Mouse (Mus musculus) midbrain, embryonic 15.5 days (tissue): ENCODE results near the gene Gbx1. TPM values are rescaled to one million over a fixed set of nuclear protein-coding genes. Genes with fewer than 3 reads are reported as not detected.
A peak's percentile ranks its signal among the peaks of the same experiment; 100 is the strongest.

Experiments
- ATAC-seq: fragments of 200-750 bp; cut with Nextera tagmentation; replicated peaks from 2 replicates; pipeline ENCODE4 v1.8.0; 2017; ENCODE audit warnings: moderate TSS enrichment
- H3K27ac ChIP-seq: fragments of 300-500 bp; sonication (generic); 2 replicates; pipeline ENCODE4 v1.5.1; 2015; ENCODE audit warnings: mild to moderate bottlenecking, inconsistent platforms
- H3K27me3 ChIP-seq: fragments of 300-500 bp; sonication (generic); replicated peaks from 2 replicates; pipeline ENCODE4 v1.6.1; 2015; ENCODE audit warnings: inconsistent platforms
- H3K36me3 ChIP-seq: fragments of 300-500 bp; sonication (generic); replicated peaks from 2 replicates; pipeline ENCODE4 v1.6.1; 2015; ENCODE audit warnings: inconsistent platforms
- H3K4me1 ChIP-seq: fragments of 300-500 bp; sonication (generic); 2 replicates; pipeline ENCODE4 v1.6.1; 2015; ENCODE audit warnings: inconsistent platforms
- H3K4me2 ChIP-seq: fragments of 300-500 bp; sonication (generic); 2 replicates; pipeline ENCODE4 v1.6.1; 2015; ENCODE audit warnings: inconsistent platforms, mild to moderate bottlenecking, moderate library complexity
- H3K4me3 ChIP-seq: fragments of 300-500 bp; sonication (generic); 2 replicates; pipeline ENCODE4 v1.5.1; 2015; ENCODE audit warnings: mild to moderate bottlenecking, inconsistent platforms
- H3K9ac ChIP-seq: fragments of 300-500 bp; sonication (generic); 2 replicates; pipeline ENCODE4 v1.6.1; 2015; ENCODE audit warnings: mild to moderate bottlenecking, inconsistent platforms
- H3K9me3 ChIP-seq: fragments of 300-500 bp; sonication (generic); 2 replicates; pipeline ENCODE4 v1.6.1; 2016; ENCODE audit warnings: inconsistent platforms
- WGBS: fragments of 180-500 bp; shearing (Covaris S2); methylation state at CpG from one replicate; pipeline ENCODE4 v1.1.7; 2015; ENCODE audit warnings: mixed read lengths; 5-methylcytosine and 5-hydroxymethylcytosine counted together
- polyA plus RNA-seq: library from polyadenylated mRNA; unstranded; fragments of >200 nt; fragmentation: Nextera tagmentation; extraction: Ambion mirVana; gene quantifications from 2 replicates; pipeline ENCODE4 v1.2.1, GENCODE M21; 2015

Gene Gbx1
- polyA plus RNA-seq, 1 experiment from 2014 or later, result 0.44 TPM

DNA sequence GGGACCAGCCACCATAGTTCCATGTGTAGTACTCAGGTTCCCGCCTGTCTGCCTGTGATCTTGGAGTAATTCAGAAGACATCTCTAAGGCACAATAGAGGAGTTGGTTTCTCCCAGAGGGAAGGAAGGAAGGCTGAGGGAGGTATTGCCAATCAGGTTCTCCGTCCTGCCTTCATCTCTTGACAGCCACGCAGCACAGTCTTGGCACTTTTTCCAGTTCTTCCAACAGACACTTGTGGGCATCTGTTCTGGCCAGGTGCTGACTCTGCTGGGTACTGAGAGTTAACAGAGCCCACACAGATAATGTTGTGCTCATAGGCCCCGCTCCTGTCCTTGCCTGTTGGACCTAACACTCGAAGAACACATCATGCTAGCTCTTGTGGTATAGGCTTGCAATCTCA lies 40.3 kb downstream of the Gbx1 start:
- Histone ChIP-seq H3K9ac (no peak overlapping the region), H3K9me3 (no peaks in the 10 kb centered on the region), H3K27ac (no peak overlapping the region), H3K4me1 (peaks cover 31% of the 10 kb centered on the region), H3K4me3 (no peak overlapping the region), H3K36me3 (peaks cover 40% of the 10 kb centered on the region), H3K4me2 (no peak overlapping the region), H3K27me3 (no peaks in the 10 kb centered on the region)
- 96% methylated on average over 5 of the region's 5 CpGs for WGBS
- ATAC-seq, result no peak

DNA sequence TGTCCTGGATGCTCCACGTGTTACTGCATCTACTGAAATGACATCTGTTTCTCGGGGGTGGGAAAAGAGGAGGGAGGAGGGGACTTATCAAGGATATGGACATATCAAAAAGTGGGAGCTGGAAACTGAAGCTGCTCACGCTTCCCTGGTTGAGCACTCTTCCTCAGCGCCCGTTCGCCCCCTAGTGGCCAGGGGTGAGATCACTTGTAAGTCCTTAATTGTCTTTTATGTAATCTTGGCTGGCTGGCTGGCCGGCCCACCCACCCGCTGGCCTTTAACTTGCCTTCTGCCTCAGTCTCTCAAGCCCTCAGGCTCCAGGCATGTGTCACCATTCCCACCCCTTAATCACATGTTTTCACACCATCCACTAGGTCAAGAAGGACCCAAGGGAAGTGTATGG lies 40.9 kb downstream of the Gbx1 start:
- H3K27me3 ChIP-seq, result no peaks in the 10 kb centered on the region
- 3% methylated on average over 8 of the region's 8 CpGs for WGBS
- H3K9ac ChIP-seq, result no peak overlapping the region
- H3K4me2 ChIP-seq, result no peak overlapping the region
- no peak overlapping the region for H3K4me3 ChIP-seq
- 0 out of 2 replicates have a peak overlapping the region, but pooled peaks have one; percentile 4 for H3K27ac ChIP-seq
- no peak; the same call in 1 of the 2 replicates for ATAC-seq
- peaks cover 36% of the 10 kb centered on the region for H3K36me3 ChIP-seq
- H3K4me1 ChIP-seq, result peaks cover 38% of the 10 kb centered on the region
- H3K9me3 ChIP-seq, result no peaks in the 10 kb centered on the region

GRCm38 (mm10) chr5:24484963-24485362 lies 42.0 kb downstream of the Gbx1 start:
- H3K4me1 ChIP-seq, result peaks cover 43% of the 10 kb centered on the region
- 12% methylated on average over 22 of the region's 22 CpGs for WGBS
- H3K4me2 ChIP-seq, result peak overlapping the region; percentile 25
- ATAC-seq, result no peak
- H3K27me3 ChIP-seq, result no peaks in the 10 kb centered on the region
- no peaks in the 10 kb centered on the region for H3K9me3 ChIP-seq
- H3K9ac ChIP-seq, result no peak overlapping the region
- peaks cover 30% of the 10 kb centered on the region for H3K36me3 ChIP-seq
- no peak overlapping the region for H3K4me3 ChIP-seq
- H3K27ac ChIP-seq, result no peak overlapping the region

GRCm38 (mm10) chr5:24483326-24483725 lies 43.7 kb downstream of the Gbx1 start:
- Histone ChIP-seq H3K9ac (no peak overlapping the region), H3K9me3 (no peaks in the 10 kb centered on the region), H3K4me3 (no peak overlapping the region), H3K27ac (no peak overlapping the region), H3K36me3 (peaks cover 21% of the 10 kb centered on the region; the same call in 1 of the 2 replicates), H3K27me3 (no peaks in the 10 kb centered on the region), H3K4me2 (no peak overlapping the region), H3K4me1 (peaks cover 43% of the 10 kb centered on the region)
- peak; percentile 38 for ATAC-seq
- WGBS, result 20% methylated on average over 11 of the region's 11 CpGs

DNA sequence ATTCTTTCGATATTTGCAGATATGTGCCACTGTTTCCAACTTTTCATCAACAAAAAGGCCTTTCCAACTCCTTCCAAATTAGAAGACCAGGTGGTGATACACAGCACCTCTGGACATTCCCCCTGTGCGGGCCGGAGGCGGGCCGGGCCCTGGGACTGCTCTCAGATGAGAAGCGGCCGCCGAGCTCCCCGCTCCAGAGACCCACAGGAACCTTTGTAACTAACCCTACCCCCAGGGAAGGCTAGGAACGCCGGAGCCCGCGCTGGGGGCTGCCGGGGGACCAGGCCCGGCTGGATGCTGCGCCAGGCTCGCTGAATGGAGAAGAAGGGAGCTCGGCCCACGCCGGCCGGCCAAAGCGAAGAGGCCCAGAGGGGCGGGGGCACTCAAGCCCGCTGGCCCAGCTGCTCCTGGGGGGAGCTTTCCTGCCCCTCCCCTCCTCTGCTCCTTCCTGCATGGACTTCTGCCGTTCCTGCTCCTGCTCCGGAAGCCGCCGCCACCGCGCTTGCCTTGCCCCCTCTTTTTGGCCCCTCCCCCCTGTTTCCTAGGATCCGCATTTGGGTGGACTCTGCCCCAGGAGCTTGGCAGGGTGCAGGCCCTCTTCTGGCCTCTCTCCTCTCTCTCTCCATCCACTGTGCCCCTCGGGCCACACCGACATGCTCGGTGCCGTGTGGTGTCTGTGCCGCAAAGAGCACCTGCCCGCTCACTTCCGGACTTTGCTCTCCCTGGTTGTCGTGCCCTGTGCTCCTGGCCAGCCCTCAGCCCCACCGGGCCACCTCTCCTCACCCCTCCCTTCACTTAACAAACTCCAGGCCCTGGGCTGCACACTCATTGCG lies 44.5 kb downstream of the Gbx1 start:
- no peak overlapping the region for H3K4me2 ChIP-seq
- no peak overlapping the region for H3K4me3 ChIP-seq
- 39% methylated on average over 41 of the region's 41 CpGs for WGBS
- peak; percentile 7; the same call in 1 of the 2 replicates for ATAC-seq
- no peak overlapping the region for H3K27ac ChIP-seq
- H3K9me3 ChIP-seq, result no peaks in the 10 kb centered on the region
- peaks cover 43% of the 10 kb centered on the region for H3K4me1 ChIP-seq
- peaks cover 18% of the 10 kb centered on the region; the same call in 1 of the 2 replicates for H3K36me3 ChIP-seq
- H3K27me3 ChIP-seq, result no peaks in the 10 kb centered on the region
- no peak overlapping the region for H3K9ac ChIP-seq

DNA sequence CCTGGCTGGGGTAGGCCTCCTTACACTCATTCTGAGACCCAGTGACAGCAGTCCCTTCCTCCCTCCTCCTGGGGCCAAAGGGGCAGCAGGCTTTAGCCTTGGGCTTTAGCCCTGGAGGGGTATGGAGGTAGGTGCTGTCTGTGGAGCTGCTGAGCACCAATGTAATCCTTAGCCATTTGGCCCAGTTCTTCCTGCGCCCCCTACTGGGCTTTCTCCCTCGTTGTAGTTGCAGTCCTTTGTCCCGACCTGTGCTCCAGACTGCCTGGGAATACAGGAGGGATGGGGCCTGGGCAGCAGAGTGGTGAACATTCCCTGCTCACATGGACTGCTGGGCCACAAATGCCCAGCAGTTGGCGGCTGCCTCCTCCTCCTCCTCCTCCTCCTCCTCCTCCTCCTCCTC lies 45.4 kb downstream of the Gbx1 start:
- Histone ChIP-seq H3K27ac (no peak overlapping the region), H3K4me1 (peaks cover 43% of the 10 kb centered on the region), H3K4me2 (no peak overlapping the region), H3K36me3 (peaks cover 17% of the 10 kb centered on the region; the same call in 1 of the 2 replicates), H3K27me3 (no peaks in the 10 kb centered on the region), H3K4me3 (no peak overlapping the region), H3K9ac (no peak overlapping the region), H3K9me3 (no peaks in the 10 kb centered on the region)
- ATAC-seq, result peak; percentile 25
- 3% methylated on average over 4 of the region's 4 CpGs for WGBS

- 87% methylated on average over 9 of the region's 9 CpGs for WGBS
- Histone ChIP-seq H3K9ac (no peak overlapping the region), H3K4me3 (no peak overlapping the region), H3K9me3 (no peaks in the 10 kb centered on the region), H3K27me3 (0 out of 2 replicates have a peak, but pooled peaks cover 3% of the 10 kb centered on the region), H3K4me1 (peaks cover 42% of the 10 kb centered on the region), H3K36me3 (peaks cover 12% of the 10 kb centered on the region; the same call in 1 of the 2 replicates), H3K27ac (no peak overlapping the region), H3K4me2 (no peak overlapping the region)
- no peak for ATAC-seq
Measured at GRCm38 (mm10) chr5:24477909-24478308, 49.1 kb downstream of the Gbx1 start.

GRCm38 (mm10) chr5:24475476-24476241 lies 51.3 kb downstream of the Gbx1 start:
- Histone ChIP-seq H3K36me3 (peaks cover 10% of the 10 kb centered on the region; the same call in 1 of the 2 replicates), H3K9me3 (no peaks in the 10 kb centered on the region), H3K9ac (no peak overlapping the region), H3K27ac (no peak overlapping the region), H3K27me3 (0 out of 2 replicates have a peak, but pooled peaks cover 3% of the 10 kb centered on the region), H3K4me1 (peaks cover 27% of the 10 kb centered on the region), H3K4me2 (no peak overlapping the region), H3K4me3 (no peak overlapping the region)
- 82% methylated on average over 6 of the region's 6 CpGs for WGBS
- ATAC-seq, result no peak

- Histone ChIP-seq H3K4me1 (peaks cover 31% of the 10 kb centered on the region), H3K9me3 (no peaks in the 10 kb centered on the region), H3K4me2 (peak overlapping the region; percentile 52), H3K27ac (no peak overlapping the region), H3K9ac (peak overlapping the region; percentile 7; the same call in 1 of the 2 replicates), H3K4me3 (peak overlapping the region; percentile 29), H3K36me3 (peaks cover 8% of the 10 kb centered on the region; the same call in 1 of the 2 replicates), H3K27me3 (0 out of 2 replicates have a peak, but pooled peaks cover 3% of the 10 kb centered on the region)
- no peak for ATAC-seq
- WGBS, result 4% methylated on average over 67 of the region's 67 CpGs
Measured at GRCm38 (mm10) chr5:24474723-24475261, 52.2 kb downstream of the Gbx1 start.

DNA sequence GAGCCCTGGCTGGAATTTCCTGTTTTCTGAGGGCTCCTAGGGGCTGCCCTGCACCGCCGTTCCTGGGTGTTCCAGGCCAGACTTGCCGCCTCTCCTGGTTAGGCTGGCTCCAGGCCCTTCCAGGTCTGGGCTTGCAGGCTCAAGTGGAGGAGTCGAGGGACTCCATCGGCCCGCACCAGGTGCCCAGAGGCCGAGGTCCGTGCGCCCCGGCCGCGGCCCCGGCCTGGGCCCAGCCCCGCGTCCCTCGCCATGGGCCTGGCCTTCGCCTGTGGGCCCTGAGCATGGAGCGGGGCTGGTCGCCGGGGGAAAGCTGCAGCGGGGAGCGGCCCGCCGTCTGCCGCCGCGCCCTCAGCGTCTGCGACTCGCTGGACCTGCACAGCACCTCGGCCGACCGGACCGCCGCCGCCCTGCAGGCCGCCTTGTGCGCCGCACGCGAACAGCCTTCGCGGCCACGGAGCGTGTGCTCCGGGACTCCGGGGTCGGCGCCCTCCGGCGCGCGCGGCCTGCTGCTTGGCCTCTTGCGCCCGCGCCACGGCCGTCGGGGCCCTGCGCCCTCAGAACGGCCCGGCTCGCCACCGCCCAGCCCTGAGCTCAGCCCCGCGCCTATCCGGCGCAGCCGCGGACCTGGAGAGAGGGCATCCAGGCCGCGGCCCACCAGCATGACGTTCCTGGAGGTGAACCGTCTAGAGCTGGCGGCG lies 52.8 kb downstream of the Gbx1 start:
- Histone ChIP-seq H3K27me3 (0 out of 2 replicates have a peak, but pooled peaks cover 3% of the 10 kb centered on the region), H3K4me2 (peak overlapping the region; percentile 52), H3K36me3 (peaks cover 8% of the 10 kb centered on the region; the same call in 1 of the 2 replicates), H3K27ac (no peak overlapping the region), H3K9ac (peak overlapping the region; percentile 7; the same call in 1 of the 2 replicates), H3K4me3 (peak overlapping the region; percentile 29), H3K4me1 (peaks cover 31% of the 10 kb centered on the region), H3K9me3 (no peaks in the 10 kb centered on the region)
- 4% methylated on average over 76 of the region's 77 CpGs for WGBS
- peak; percentile 12; the same call in 1 of the 2 replicates for ATAC-seq

DNA sequence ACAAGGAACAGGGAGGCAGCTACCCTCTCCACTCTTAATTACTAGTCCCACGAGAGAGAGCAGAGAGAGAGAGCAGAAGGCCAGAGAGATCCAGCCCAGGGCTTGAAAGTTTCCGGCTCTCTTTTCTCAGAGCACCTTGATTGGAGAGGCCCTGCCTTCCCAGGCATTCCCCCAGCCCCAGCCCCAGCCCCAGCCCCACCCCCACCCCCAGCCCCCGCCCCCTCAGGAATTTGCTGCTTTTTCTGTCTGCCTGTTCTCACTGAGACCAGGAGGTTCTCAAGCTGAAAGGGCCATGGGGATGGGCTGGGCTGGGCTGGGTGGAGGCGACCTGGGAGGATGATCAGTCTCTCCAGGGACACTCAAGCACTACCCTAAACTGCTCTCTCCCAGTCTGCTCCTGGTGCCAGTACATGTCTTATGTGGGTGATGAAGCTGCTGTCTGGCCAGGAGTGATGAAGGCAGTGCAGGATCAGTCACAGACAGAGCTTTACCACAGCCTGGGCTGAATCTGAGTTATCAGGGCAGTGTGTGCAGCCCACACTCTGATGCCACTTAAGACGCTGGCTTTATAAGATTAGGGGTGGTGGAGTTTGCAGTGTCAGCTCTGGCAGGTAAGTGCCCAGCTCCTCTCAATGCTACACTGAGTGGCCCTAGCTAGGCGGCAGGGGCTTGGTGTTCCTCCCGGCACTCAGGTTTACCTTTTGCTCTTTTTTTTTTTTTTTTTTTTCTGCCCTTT lies 54.0 kb downstream of the Gbx1 start:
- Histone ChIP-seq H3K4me3 (no peak overlapping the region), H3K4me2 (no peak overlapping the region), H3K27me3 (0 out of 2 replicates have a peak, but pooled peaks cover 3% of the 10 kb centered on the region), H3K4me1 (peaks cover 31% of the 10 kb centered on the region), H3K36me3 (peaks cover 2% of the 10 kb centered on the region; the same call in 1 of the 2 replicates), H3K27ac (no peak overlapping the region), H3K9ac (no peak overlapping the region), H3K9me3 (no peaks in the 10 kb centered on the region)
- 33% methylated on average over 7 of the region's 7 CpGs for WGBS
- no peak for ATAC-seq
